Mouse (Mus musculus) stomach, embryonic 14.5 days (tissue): Measurements from ENCODE around the gene Rpl13. TPM values are rescaled to one million over a fixed set of nuclear protein-coding genes. Genes with fewer than 3 reads are reported as not detected.
"Not testable (repeated sequence)": the region's sequence is repeated elsewhere in the genome, so short reads cannot be mapped to it uniquely, and the experiment has no call there.

Experiments
- ATAC-seq: fragments of 200-750 bp; cut with Nextera tagmentation; 2 replicates; pipeline ENCODE4 v1.8.0; 2017; ENCODE audit warnings: low read depth, moderate TSS enrichment; ENCODE audit not compliant: insufficient number of reproducible peaks, insufficient read depth, low FRiP score
- H3K27ac ChIP-seq: fragments of 300-500 bp; sonication (generic); 2 replicates; pipeline ENCODE4 v1.5.1; 2014; ENCODE audit warnings: mild to moderate bottlenecking, low read length, moderate library complexity, mixed read lengths
- H3K27me3 ChIP-seq: fragments of 300-500 bp; sonication (generic); 2 replicates; pipeline ENCODE4 v1.6.1; 2014; ENCODE audit warnings: low read length, control low read depth, mixed read lengths; ENCODE audit not compliant: control insufficient read depth, insufficient read depth
- H3K36me3 ChIP-seq: fragments of 300-500 bp; sonication (generic); 2 replicates; pipeline ENCODE4 v1.6.1; 2014; ENCODE audit warnings: mild to moderate bottlenecking, control low read depth, low read length, moderate library complexity, mixed read lengths; ENCODE audit not compliant: control insufficient read depth, insufficient read depth
- H3K4me1 ChIP-seq: fragments of 300-500 bp; sonication (generic); 2 replicates; pipeline ENCODE4 v1.6.1; 2014; ENCODE audit warnings: low read length, control low read depth, mixed read lengths; ENCODE audit not compliant: control insufficient read depth, insufficient read depth
- H3K4me2 ChIP-seq: fragments of 300-500 bp; sonication (generic); replicated peaks from 2 replicates; pipeline ENCODE4 v1.6.1; 2014; ENCODE audit warnings: low read depth, low read length, control low read depth
- H3K4me3 ChIP-seq: fragments of 300-500 bp; sonication (generic); 2 replicates; pipeline ENCODE4 v1.5.1; 2014; ENCODE audit warnings: low read depth, low read length, control low read depth
- H3K9ac ChIP-seq: fragments of 300-500 bp; sonication (generic); replicated peaks from 2 replicates; pipeline ENCODE4 v1.6.1; 2014; ENCODE audit warnings: low read depth, mild to moderate bottlenecking, control low read depth, low read length, moderate library complexity, mixed read lengths
- H3K9me3 ChIP-seq: fragments of 300-500 bp; sonication (generic); 2 replicates; pipeline ENCODE4 v1.6.1; 2016; ENCODE audit warnings: low read depth, low read length, control low read depth; ENCODE audit not compliant: control insufficient read depth
- WGBS: fragments of 180-500 bp; shearing (Covaris S2); extraction: QIAGEN DNeasy Blood & Tissue Kit; methylation state at CpG from one replicate; pipeline ENCODE4 v1.1.7; 2014; 5-methylcytosine and 5-hydroxymethylcytosine counted together
- polyA plus RNA-seq: library from polyadenylated mRNA; unstranded; fragments of >200 nt; fragmentation: Nextera tagmentation; extraction: Ambion mirVana; gene quantifications from 2 replicates; pipeline ENCODE4 v1.2.1, GENCODE M21; 2014

Gene Rpl13
- polyA plus RNA-seq, 1 experiment from 2014 or later: 1,772 TPM

DNA sequence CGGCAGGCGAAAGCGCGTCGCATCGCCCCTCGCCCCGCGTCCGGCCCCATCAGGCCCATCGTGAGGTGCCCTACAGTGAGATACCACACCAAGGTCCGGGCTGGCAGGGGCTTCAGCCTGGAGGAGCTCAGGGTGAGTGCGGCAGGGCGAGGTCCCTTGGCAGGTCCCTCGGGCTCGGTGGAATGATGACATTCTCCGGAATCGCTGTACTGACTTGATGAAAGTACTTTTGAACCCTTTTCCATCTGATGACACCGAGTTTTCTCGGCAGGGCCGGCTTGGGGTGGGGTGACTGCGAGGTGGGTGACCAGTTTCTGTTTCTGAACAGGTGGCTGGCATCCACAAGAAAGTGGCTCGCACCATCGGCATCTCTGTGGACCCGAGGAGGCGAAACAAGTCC, 705 bp downstream of the Rpl13 start:
- WGBS: 1% methylated on average over 25 of the region's 26 CpGs
- not testable (repeated sequence) for H3K4me1 ChIP-seq, ATAC-seq

DNA sequence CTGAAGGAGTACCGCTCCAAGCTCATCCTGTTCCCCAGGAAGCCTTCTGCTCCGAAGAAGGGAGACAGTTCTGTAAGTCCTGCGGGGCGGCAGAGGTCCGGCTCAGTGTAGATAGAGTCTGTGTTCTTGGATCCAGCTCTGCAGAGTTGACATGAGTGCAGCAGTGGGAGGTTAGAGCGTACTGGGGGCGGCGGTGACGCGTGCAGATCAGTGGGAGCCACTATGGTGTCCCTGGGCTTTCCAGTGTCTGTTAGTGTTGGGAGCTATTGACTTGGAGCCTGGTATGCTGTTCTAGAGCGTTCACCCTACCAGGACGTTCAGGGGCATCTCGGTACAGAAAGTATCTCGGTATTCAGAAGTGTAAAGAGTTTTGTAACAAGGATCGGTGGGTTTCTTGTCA, 1.1 kb downstream of the Rpl13 start:
- Histone ChIP-seq H3K36me3 (peaks cover 23% of the 10 kb centered on the region), H3K9ac (peak overlapping the region; percentile 63), H3K27ac (peak overlapping the region; percentile 35; the same call in 1 of the 2 replicates), H3K4me3 (peak overlapping the region; percentile 72), H3K4me1 (peaks cover 9% of the 10 kb centered on the region; the same call in 1 of the 2 replicates), H3K4me2 (peak overlapping the region; percentile 96), H3K9me3 (no peaks in the 10 kb centered on the region), H3K27me3 (no peaks in the 10 kb centered on the region)
- WGBS: 12% methylated on average over 15 of the region's 15 CpGs
- ATAC-seq: no peak

More for the DNA sequence above, 705 bp downstream of the Rpl13 start:
- Histone ChIP-seq H3K27ac (peak overlapping the region; percentile 84; the same call in 1 of the 2 replicates), H3K4me3 (peak overlapping the region; percentile 72), H3K9ac (peak overlapping the region; percentile 63), H3K36me3 (peaks cover 23% of the 10 kb centered on the region), H3K4me2 (peak overlapping the region; percentile 96)
- not testable (repeated sequence) for H3K27me3 ChIP-seq, H3K9me3 ChIP-seq

DNA sequence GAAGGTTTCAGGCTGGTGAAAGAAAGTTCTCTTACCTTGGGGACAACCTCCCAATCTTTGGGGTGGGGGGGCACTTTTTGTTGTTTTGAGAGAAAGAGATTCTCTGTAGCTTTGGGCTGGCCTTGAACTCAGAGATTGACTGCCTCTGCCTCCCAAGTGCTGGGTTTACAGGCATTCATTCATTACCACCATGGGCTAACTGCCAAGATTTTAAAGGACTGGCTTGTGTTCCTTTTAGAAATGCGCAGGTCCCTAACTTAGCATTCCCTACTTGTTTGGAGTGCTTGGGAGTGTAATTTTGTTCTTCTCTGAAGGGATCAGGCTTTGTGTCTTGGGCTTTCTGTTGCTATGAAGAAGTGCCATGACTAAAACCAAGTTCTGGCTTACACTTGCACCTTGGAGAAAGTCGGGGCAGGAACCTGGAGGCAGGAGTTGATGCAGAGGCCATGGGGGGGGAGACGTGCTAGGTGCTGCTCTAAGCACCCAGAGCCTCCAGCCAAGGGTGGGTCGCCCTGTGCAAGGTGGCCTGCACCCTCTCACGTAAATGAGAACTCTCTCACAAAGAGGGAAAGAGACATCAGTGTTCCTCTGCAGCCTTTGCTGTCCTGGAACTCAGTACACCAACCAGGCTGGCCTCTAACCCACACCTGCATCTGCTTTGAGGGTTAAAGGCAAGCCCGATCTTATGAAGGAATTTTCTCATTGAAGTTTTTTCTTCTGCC, 2.1 kb downstream of the Rpl13 start:
- no peak overlapping the region for H3K27ac ChIP-seq
- H3K4me3 ChIP-seq: peak overlapping the region; percentile 72
- H3K9me3 ChIP-seq: no peaks in the 10 kb centered on the region
- peaks cover 23% of the 10 kb centered on the region for H3K36me3 ChIP-seq
- 79% methylated on average over 6 of the region's 6 CpGs for WGBS
- H3K27me3 ChIP-seq: no peaks in the 10 kb centered on the region
- H3K9ac ChIP-seq: no peak overlapping the region
- peaks cover 9% of the 10 kb centered on the region; the same call in 1 of the 2 replicates for H3K4me1 ChIP-seq
- ATAC-seq: no peak
- peak overlapping the region; percentile 96; the same call in 1 of the 2 replicates for H3K4me2 ChIP-seq

DNA sequence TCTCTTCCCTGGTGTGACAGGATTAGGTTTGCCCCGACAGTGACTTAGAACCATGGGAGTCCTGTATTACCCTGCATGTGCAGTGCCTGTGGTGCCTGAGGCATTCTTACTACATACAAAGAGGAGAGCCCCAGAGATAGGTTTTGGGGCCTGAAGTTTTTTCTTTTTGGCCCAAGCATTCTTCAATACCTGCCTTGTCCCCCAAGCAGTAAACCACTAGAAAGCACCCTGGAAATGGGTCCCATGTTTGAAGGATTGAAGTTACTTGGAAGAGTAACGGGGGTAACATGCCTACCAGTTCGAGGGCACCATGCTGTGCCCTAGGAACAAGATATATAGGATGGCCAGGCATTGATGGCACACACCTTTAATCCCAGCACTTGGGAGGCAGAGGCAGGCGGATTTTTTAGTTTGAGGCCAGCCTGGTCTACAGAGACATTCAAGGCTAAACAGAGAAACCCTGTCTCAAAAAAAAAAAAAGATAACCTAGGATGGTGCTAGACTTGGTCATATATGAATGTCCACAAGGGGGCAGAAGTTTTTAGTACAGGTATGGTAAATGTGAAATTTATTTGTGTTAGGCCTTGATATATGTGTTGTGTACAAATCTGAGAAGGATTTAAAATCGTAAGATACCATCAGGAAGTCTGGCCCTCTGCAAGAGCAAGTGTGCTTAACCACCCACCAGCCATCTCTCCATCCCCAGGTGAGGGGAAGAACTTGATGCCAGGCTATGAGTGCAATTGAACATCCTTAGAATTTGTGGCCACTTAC, 3.6 kb downstream of the Rpl13 start:
- H3K9ac ChIP-seq: no peak overlapping the region
- no peak overlapping the region for H3K27ac ChIP-seq
- 71% methylated on average over 5 of the region's 5 CpGs for WGBS
- no peak for ATAC-seq
- peaks cover 23% of the 10 kb centered on the region for H3K36me3 ChIP-seq
- peaks cover 9% of the 10 kb centered on the region; the same call in 1 of the 2 replicates for H3K4me1 ChIP-seq
- no peak overlapping the region for H3K4me3 ChIP-seq
- H3K9me3 ChIP-seq: no peaks in the 10 kb centered on the region
- H3K4me2 ChIP-seq: no peak overlapping the region
- no peaks in the 10 kb centered on the region for H3K27me3 ChIP-seq

DNA sequence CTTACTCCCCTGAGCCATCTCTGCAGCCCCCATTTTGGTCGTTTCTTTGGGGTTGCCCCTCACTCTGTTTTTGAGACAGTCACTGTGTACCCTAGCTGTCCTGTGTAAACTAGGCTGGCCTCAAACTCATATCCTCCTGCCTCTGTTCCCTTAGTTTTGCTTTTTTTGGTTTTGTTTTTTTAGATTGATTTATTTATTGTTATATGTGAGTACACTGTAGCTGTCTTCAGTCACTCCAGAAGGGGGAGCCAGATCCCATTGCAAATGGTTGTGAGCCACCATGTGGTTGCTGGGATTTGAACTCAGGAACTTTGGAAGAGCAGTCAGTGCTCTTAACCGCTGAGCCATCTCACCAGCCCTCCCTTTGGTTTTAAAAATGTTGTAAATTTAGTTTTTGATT, 4.4 kb downstream of the Rpl13 start:
- Histone ChIP-seq H3K4me2 (no peak overlapping the region), H3K27ac (no peak overlapping the region), H3K4me3 (no peak overlapping the region), H3K9ac (no peak overlapping the region), H3K4me1 (peaks cover 9% of the 10 kb centered on the region; the same call in 1 of the 2 replicates), H3K27me3 (no peaks in the 10 kb centered on the region), H3K9me3 (no peaks in the 10 kb centered on the region), H3K36me3 (peaks cover 23% of the 10 kb centered on the region)
- WGBS: 61% methylated on average over 2 of the region's 2 CpGs
- ATAC-seq: no peak

DNA sequence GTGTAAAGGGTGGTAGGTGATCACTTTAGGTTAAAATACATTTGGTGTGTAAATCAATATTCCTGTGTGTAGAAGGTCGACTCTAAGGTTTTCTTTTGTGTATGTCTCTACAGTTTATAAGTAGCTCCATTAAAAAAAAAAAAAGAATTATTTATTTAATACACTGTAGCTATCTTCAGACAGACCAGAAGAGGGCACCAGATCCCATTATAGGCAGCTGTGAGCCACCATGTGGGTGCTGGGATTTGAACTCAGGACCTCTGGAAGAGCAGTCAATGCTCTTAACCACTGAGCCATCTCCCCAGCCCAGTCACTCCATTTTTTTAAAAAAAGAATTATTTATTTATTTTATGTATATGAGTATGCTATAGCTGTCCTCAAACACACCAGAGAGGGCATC, 5.9 kb downstream of the Rpl13 start:
- Histone ChIP-seq H3K4me1 (peaks cover 9% of the 10 kb centered on the region; the same call in 1 of the 2 replicates), H3K4me3 (no peak overlapping the region), H3K27ac (no peak overlapping the region), H3K27me3 (no peaks in the 10 kb centered on the region), H3K4me2 (no peak overlapping the region), H3K9ac (no peak overlapping the region), H3K36me3 (peaks cover 23% of the 10 kb centered on the region), H3K9me3 (no peaks in the 10 kb centered on the region)
- 60% methylated on average over 1 of the region's 1 CpGs for WGBS
- ATAC-seq: no peak

DNA sequence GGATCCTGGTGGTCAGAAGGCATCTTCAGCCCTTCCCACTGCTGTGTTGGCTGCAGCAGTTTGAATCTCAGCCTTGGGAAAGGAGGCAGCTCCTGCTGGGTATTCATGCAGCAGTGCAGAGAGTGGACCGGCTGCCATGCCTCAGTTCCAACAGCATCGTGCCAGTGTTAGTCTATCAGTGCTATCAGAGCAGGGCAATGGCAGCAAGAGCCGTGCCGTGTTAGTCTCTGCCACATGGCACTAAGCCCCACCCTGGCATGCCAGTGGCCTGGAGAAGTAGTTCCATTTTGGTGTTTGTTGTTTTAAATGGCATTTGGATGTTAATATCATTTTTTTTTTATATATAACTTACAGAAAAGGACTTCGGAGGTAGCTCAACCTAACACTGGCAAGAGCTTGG, 6.8 kb downstream of the Rpl13 start:
- Histone ChIP-seq H3K4me3 (no peak overlapping the region), H3K4me1 (0 out of 2 replicates have a peak, but pooled peaks cover under 1% of the 10 kb centered on the region), H3K9me3 (no peaks in the 10 kb centered on the region), H3K27me3 (no peaks in the 10 kb centered on the region), H3K4me2 (no peak overlapping the region), H3K27ac (no peak overlapping the region), H3K36me3 (peaks cover 15% of the 10 kb centered on the region), H3K9ac (0 out of 2 replicates have a peak overlapping the region, but pooled peaks have one; percentile 0)
- ATAC-seq: no peak
- WGBS: 88% methylated on average over 5 of the region's 5 CpGs

DNA sequence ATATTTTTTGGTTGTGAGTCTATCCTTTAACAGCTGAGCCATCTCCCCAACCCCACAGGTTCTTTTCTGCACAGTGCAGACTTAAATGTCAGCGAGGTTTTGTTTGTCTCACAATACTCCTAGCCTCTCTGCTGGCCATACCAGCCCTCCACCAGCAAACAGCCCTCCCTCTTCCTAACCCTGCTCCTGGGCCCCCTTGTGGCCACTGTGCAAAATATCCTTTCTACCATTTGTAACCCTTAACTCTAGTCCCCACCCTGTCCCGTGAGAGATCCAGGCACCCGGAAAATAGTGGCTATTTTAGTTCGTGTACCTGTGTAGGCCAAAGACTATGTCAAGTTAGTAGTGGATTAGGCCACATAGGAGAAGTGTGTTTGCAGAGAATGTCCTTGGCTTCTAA, 8.5 kb downstream of the Rpl13 start:
- Histone ChIP-seq H3K4me3 (no peak overlapping the region), H3K27ac (no peak overlapping the region), H3K4me1 (no peaks in the 10 kb centered on the region), H3K27me3 (0 out of 2 replicates have a peak, but pooled peaks cover 1% of the 10 kb centered on the region), H3K36me3 (peaks cover under 1% of the 10 kb centered on the region; the same call in 1 of the 2 replicates), H3K9ac (no peak overlapping the region), H3K4me2 (no peak overlapping the region), H3K9me3 (no peaks in the 10 kb centered on the region)
- 17% methylated on average over 4 of the region's 4 CpGs for WGBS
- 0 out of 2 replicates have a peak, but pooled peaks have one; percentile 57 for ATAC-seq
